In the genomic region with DNA sequence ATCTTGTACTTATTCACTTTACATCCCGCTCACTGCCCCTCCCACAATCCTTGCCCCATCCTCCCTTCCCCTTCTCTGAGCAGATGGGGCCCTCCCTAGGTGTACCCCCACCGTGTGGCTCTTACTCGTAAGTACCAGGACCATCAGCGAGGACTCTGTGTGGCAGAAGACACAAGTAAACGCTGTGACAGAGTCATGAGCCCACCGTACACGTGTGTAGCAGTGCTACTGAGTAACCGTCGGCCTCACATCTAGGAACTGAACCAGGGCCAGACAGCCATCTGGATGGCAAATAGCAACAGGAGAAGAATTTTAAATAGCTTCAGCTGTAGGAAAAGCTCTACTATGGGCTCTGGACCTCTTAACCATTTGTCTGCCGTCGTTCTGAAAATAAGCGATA, we compare ENCODE assay signal across 13 mouse cellular contexts. TPM values are rescaled to one million over a fixed set of nuclear protein-coding genes. Genes with fewer than 3 reads are reported as not detected.
DNase-seq lines count a peak whose midpoint lies in the region; ATAC-seq and TF ChIP-seq lines count a peak whose summit lies in the region.
"Had no signal": no experiment of that assay in that cellular context is flagged by ENCODE, and none has a peak within 500 bp of the region (broad histone marks: within the 10 kb centered on the region; RNA-seq: fewer than 3 reads in every experiment).

No protein-coding gene starts in this region.

- no peaks in the 10 kb centered on the region; the same call in 1 of the 2 replicates for H3K4me1 ChIP-seq in neural tube, embryonic 15.5 days

- WGBS in neural tube, embryonic 15.5 days: 64% methylated on average over 12 of the region's 12 CpGs

- no peak for TF ChIP-seq CTCF in layer of hippocampus, adult 2 months (conservative IDR thresholded peaks at IDR 0.05)

- peak; percentile 48 for ATAC-seq in frontal cortex, adult (ENCODE audit: low TSS enrichment)
- ATAC-seq in neural tube, embryonic 15.5 days (ENCODE audit: low FRiP score): peak; percentile 65
- ATAC-seq: intestine, postnatal 0 days; lung, postnatal 0 days had no signal

- H3K27ac ChIP-seq in layer of hippocampus, adult 2 months: peak overlapping the region; percentile 62
- no peak overlapping the region for H3K27ac ChIP-seq in neural tube, embryonic 15.5 days (replicated peaks)
- H3K27ac ChIP-seq: heart, embryonic 13.5 days had no signal

- H3K9ac ChIP-seq in neural tube, embryonic 15.5 days (replicated peaks): no peak overlapping the region
- H3K9ac ChIP-seq: heart, embryonic 13.5 days had no signal

- no peak overlapping the region for H3K4me3 ChIP-seq in layer of hippocampus, adult 2 months
- no peak overlapping the region for H3K4me3 ChIP-seq in neural tube, embryonic 15.5 days (replicated peaks)
- H3K4me3 ChIP-seq: heart, embryonic 13.5 days had no signal

- no peaks in the 10 kb centered on the region for H3K9me3 ChIP-seq in neural tube, embryonic 15.5 days (replicated peaks)
- H3K9me3 ChIP-seq: heart, embryonic 13.5 days had no signal

- intact Hi-C loops in gastrocnemius, postnatal 14 days (cut with DNase I; ENCODE audit: low total_unique reads): no loop called here

- DNase-seq in frontal cortex, postnatal 25 days (ENCODE audit: low spot score in 2 of 2): no peak
- DNase-seq in right cerebral cortex, postnatal 10 days (ENCODE audit: low spot score in 2 of 2): peak; percentile 70 to 75
- DNase-seq in right cerebral cortex, adult 2 months (ENCODE audit: low spot score in 2 of 2): no peak
- DNase-seq in layer of hippocampus, adult 2 months (ENCODE audit: low spot score in 2 of 2): peak; percentile 53 to 57
- DNase-seq in kidney, postnatal 10 days: no peak
- DNase-seq in gastrocnemius, postnatal 14 days: no peak
- DNase-seq: spleen, adult 18-20 months had no signal

- no peaks in the 10 kb centered on the region for H3K36me3 ChIP-seq in neural tube, embryonic 15.5 days
- H3K36me3 ChIP-seq: heart, embryonic 13.5 days had no signal

- H3K27me3 ChIP-seq in neural tube, embryonic 15.5 days (replicated peaks): no peaks in the 10 kb centered on the region
- H3K27me3 ChIP-seq: CH12.LX; heart, embryonic 13.5 days had no signal

- no peak overlapping the region for H3K4me2 ChIP-seq in neural tube, embryonic 15.5 days
- H3K4me2 ChIP-seq: heart, embryonic 13.5 days had no signal

RNA-seq across cellular contexts. Expression of a gene that starts 28.0 kb away (rescaled TPM):
- 10 to 100 TPM; 28.2 to 28.3 TPM for total RNA-seq in layer of hippocampus, adult 2 months (2021)
- polyA plus RNA-seq in neural tube, embryonic 15.5 days (2015; fragmentation: Nextera tagmentation; extraction: Ambion mirVana): 3.1 TPM in 2 replicates
- 1 to 10 TPM; 3.2 to 3.8 TPM for total RNA-seq in gastrocnemius, postnatal 14 days (2021)

Comparison
In these comparisons a context has a peak if more than half of its experiments do, and no peak if none do; other contexts are left out.
1. DNase-seq: peak in right cerebral cortex, postnatal 10 days (2 of 2) and layer of hippocampus, adult 2 months (2 of 2); none in frontal cortex, postnatal 25 days (0 of 2), right cerebral cortex, adult 2 months (0 of 2), kidney, postnatal 10 days (single experiment) and gastrocnemius, postnatal 14 days (single experiment).
2. RNA of a gene that starts 28.0 kb away (total RNA-seq): 28.2 to 28.3 TPM in layer of hippocampus, adult 2 months; 3.2 to 3.8 TPM in gastrocnemius, postnatal 14 days; every median in the first group is over 4 times any median in the second.